Mouse (Mus musculus): Measurements from ENCODE around the gene Bcl6b. TPM values are rescaled to one million over a fixed set of nuclear protein-coding genes. Genes with fewer than 3 reads are reported as not detected.

The Bcl6b gene
- 0.15 TPM for total RNA-seq (2023)

GRCm38 (mm10) chr11:70229260-70230010, at the start of gene Bcl6b:
TSS of gene Bcl6b (minus strand) at chr11:70229798.

GRCm38 (mm10) chr11:70254931-70255531, 25.4 kb upstream of the Bcl6b start, which contains the start of gene Alox12:
TSS of gene Alox12 (minus strand) at chr11:70255353.

GRCm38 (mm10) chr11:70239541-70240279, 10.1 kb upstream of the Bcl6b start, which contains the start of the genes Gm21988 and Rnasek:
TSS of gene Gm21988 (minus strand) at chr11:70239830.
TSS of gene Rnasek (minus strand) at chr11:70239842.

GRCm38 (mm10) chr11:70237457-70238167, 8.0 kb upstream of the Bcl6b start, which contains the start of gene 0610010K14Rik:
TSS of gene 0610010K14Rik (minus strand) at chr11:70237914.

GRCm38 (mm10) chr11:70220731-70221602, 8.6 kb downstream of the Bcl6b start, which contains the start of gene Slc16a13:
TSS of gene Slc16a13 (minus strand) at chr11:70221064.

GRCm38 (mm10) chr11:70212423-70212822, 17.2 kb downstream of the Bcl6b start, which contains the start of gene Slc16a11:
TSS of gene Slc16a11 (plus strand) at chr11:70212752.

Other genes starting within 250 kb of the Bcl6b start
- gene Ctdnep1, start 248.6 kb downstream of the Bcl6b start, total RNA-seq (2023), result 114 TPM
- 36.4 TPM for gene Elp5, start 247.3 kb downstream of the Bcl6b start, total RNA-seq (2023)
- gene Gabarap, start 238.7 kb downstream of the Bcl6b start, total RNA-seq (2023), result 172 TPM
- gene Phf23, start 234.0 kb downstream of the Bcl6b start, total RNA-seq (2023), result 55.3 TPM
- gene Dvl2, start 229.2 kb downstream of the Bcl6b start, total RNA-seq (2023), result 47.2 TPM
- gene Acadvl, start 214.4 kb downstream of the Bcl6b start, total RNA-seq (2023), result 46.3 TPM
- 27.8 TPM for gene Dlg4, start 212.9 kb downstream of the Bcl6b start, total RNA-seq (2023)
- gene Asgr1, start 175.7 kb downstream of the Bcl6b start, total RNA-seq (2023), result not detected
- not detected for gene Asgr2, start 137.2 kb downstream of the Bcl6b start, total RNA-seq (2023)
- gene Mgl2, start 99.5 kb downstream of the Bcl6b start, total RNA-seq (2023), result not detected
- not detected for gene Clec10a, start 73.6 kb downstream of the Bcl6b start, total RNA-seq (2023)
- not detected for gene Slc16a11, start 17.0 kb downstream of the Bcl6b start, total RNA-seq (2023)
- gene Slc16a13, start 8.7 kb downstream of the Bcl6b start, total RNA-seq (2023), result 2.5 TPM
- gene 0610010K14Rik, start 8.1 kb upstream of the Bcl6b start, total RNA-seq (2023), result 60.8 TPM
- gene Gm21988, start 10.0 kb upstream of the Bcl6b start, total RNA-seq (2023), result 4.4 TPM
- 59.2 TPM for gene Rnasek, start 10.0 kb upstream of the Bcl6b start, total RNA-seq (2023)
- gene Alox12, start 25.6 kb upstream of the Bcl6b start, total RNA-seq (2023), result not detected
- not detected for gene Alox12e, start 92.8 kb upstream of the Bcl6b start, total RNA-seq (2023)
- gene Alox15, start 122.2 kb upstream of the Bcl6b start, total RNA-seq (2023), result 0.77 TPM
- gene Pelp1, start 180.2 kb upstream of the Bcl6b start, total RNA-seq (2023), result 26.8 TPM
- 289 TPM for gene Arrb2, start 202.8 kb upstream of the Bcl6b start, total RNA-seq (2023)
- 27.4 TPM for gene Med11, start 222.1 kb upstream of the Bcl6b start, total RNA-seq (2023)
- gene Zmynd15, start 229.6 kb upstream of the Bcl6b start, total RNA-seq (2023), result 1.8 TPM
- gene Cxcl16, start 230.2 kb upstream of the Bcl6b start, total RNA-seq (2023), result 2.5 TPM

Measured in CD8-positive naive resting alpha-beta T cell, adult 57 days (primary cell).